Mouse (Mus musculus) bone marrow, adult 2 months (tissue): ENCODE data around the gene Klhl2. TPM values are rescaled to one million over a fixed set of nuclear protein-coding genes. Genes with fewer than 3 reads are reported as not detected.

Source experiments
- H3K27ac ChIP-seq: fragments of 200-500 bp; 2 replicates; pipeline ENCODE4 v1.5.1; 2012; ENCODE audit warnings: low read depth, mild to moderate bottlenecking, control low read depth, inconsistent platforms, low read length; ENCODE audit not compliant: control insufficient read depth, poor library complexity, insufficient read depth
- H3K4me1 ChIP-seq: fragments of 200-500 bp; 2 replicates; pipeline ENCODE4 v1.6.1; 2011; ENCODE audit warnings: low read length; ENCODE audit not compliant: control insufficient read depth, insufficient read depth
- H3K4me3 ChIP-seq: fragments of 200-500 bp; replicated peaks from 2 replicates; pipeline ENCODE3; 2011; ENCODE audit warnings: mild to moderate bottlenecking, low read depth, low read length, control low read depth; ENCODE audit not compliant: control insufficient read depth
- CTCF ChIP-seq: fragments of 200-500 bp; IDR thresholded peaks from 2 replicates; pipeline ENCODE4 v1.5.1; 2011; ENCODE audit warnings: low read length, control low read depth; ENCODE audit not compliant: control insufficient read depth, insufficient read depth
- POLR2A ChIP-seq: fragments of 200-500 bp; IDR thresholded peaks from 2 replicates; pipeline ENCODE4 v1.6.1; 2011; ENCODE audit warnings: low read depth, mild to moderate bottlenecking, control low read depth, low read length, borderline replicate concordance; ENCODE audit not compliant: control insufficient read depth
- WGBS: fragments of 180-500 bp; shearing (Covaris S2); methylation state at CpG from one replicate; pipeline ENCODE4 v1.1.7; 2018; 5-methylcytosine and 5-hydroxymethylcytosine counted together
- polyA plus RNA-seq: library from polyadenylated mRNA; stranded (reverse); fragments of >200 nt; gene quantifications from 2 replicates; pipeline ENCODE4 v1.2.4, GENCODE M21; 2011; ENCODE audit warnings: low replicate concordance; ENCODE audit not compliant: missing spikeins, insufficient read depth, insufficient read length

Klhl2 gene
- polyA plus RNA-seq, 1 experiment, result 6.2 TPM

DNA sequence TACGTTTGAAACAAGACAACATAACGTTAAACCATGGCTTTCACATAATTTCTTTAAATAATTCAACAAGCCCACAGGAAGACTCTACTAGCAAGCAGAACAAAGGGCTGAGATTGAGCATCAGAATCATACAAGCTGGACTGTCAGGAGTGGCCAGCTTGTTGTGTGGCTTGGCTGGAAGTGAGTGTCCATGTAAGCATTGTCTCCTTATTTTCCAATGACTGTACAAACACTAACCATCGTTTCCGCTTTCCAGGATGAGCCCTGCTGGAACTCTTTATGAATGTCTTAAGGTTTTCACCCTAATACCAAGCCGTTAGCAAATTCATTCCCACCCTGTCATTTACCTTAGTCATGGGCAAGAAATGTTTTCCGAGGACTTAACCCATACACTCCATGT, 159.0 kb downstream of the Klhl2 start:
- H3K27ac ChIP-seq, result no peak overlapping the region
- no peaks in the 10 kb centered on the region for H3K4me1 ChIP-seq
- H3K4me3 ChIP-seq, result no peak overlapping the region
- TF ChIP-seq POLR2A (no peak), CTCF (no peak)
- WGBS, result 79% methylated on average over 6 of the region's 6 CpGs

DNA sequence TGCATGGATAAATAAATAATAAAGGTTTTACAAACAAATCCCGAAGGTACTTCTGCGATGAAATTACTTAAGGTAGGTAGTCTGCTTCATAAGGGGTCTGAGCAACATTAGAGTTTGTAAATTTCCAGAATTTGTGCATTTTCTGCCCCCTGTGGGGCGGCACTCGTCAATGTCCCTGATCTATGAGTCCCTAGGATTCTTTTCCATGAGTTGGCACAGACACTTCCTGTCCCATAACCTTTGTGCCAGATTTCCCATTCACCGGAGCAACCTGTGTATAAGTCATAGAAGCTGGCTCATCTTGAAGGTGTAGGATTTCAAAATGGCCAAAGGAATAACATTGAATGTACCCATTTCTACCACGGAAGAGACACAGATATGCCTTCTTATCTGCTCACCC, 159.5 kb downstream of the Klhl2 start:
- no peak overlapping the region for H3K4me3 ChIP-seq
- no peak overlapping the region for H3K27ac ChIP-seq
- 81% methylated on average over 6 of the region's 6 CpGs for WGBS
- TF ChIP-seq POLR2A (no peak), CTCF (no peak)
- H3K4me1 ChIP-seq, result no peaks in the 10 kb centered on the region

Other genes with a start within 250 kb of the Klhl2 start
- 6.2 and 8.6 TPM in 2 replicates for gene Cpe, start 157.0 kb downstream of the Klhl2 start, polyA plus RNA-seq
- 5.4 and 25.6 TPM in 2 replicates for gene Msmo1, start 116.2 kb downstream of the Klhl2 start, polyA plus RNA-seq
- 3.8 and 27.7 TPM in 2 replicates for gene Tmem192, start 97.2 kb upstream of the Klhl2 start, polyA plus RNA-seq
- gene Trim75, start 137.8 kb upstream of the Klhl2 start, polyA plus RNA-seq, result not detected in 2 replicates
- not detected in 2 replicates for gene Trim61, start 168.5 kb upstream of the Klhl2 start, polyA plus RNA-seq
- gene Trim60, start 168.6 kb upstream of the Klhl2 start, polyA plus RNA-seq, result not detected in 2 replicates
- gene Apela, start 187.3 kb upstream of the Klhl2 start, polyA plus RNA-seq, result 13.4 TPM in 1 of 2 replicates, not detected in the other
- gene Gm10663, start 225.0 kb upstream of the Klhl2 start, polyA plus RNA-seq, result not detected in 2 replicates